Mouse (Mus musculus) adipocyte (in vitro differentiated cells): ENCODE measurements around the gene Hpd.
"Not testable (repeated sequence)": the region's sequence is repeated elsewhere in the genome, so short reads cannot be mapped to it uniquely, and the experiment has no call there.

ENCODE experiments used
- DNase-seq: peaks from one replicate; pipeline ENCODE4 v3.0.0-alpha.2; 2016; ENCODE audit warnings: low spot score

Hpd gene

DNA sequence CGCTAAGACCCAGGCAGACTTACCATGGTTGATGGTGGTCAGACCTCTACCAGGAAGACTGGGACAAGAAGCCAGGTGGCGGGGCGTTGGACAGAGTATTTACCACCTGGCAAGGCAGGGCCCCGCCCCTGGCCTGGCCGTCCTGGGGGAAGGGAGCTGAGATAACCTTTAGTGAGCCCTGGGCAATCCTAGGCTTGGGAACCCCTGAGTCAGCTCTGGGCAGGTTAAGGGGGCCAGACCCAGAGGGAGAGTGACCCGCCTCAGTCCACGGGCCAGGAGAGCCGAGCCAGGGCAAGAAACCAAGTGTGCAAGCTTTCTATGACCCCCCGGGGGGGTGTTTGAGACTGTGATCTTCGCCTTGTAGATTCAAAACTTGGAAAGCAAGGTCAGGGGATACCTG is at the start of gene Hpd:
TSS of gene Hpd (minus strand) at position 77 of the 400 bp plus-strand sequence.
- no peak for DNase-seq

DNA sequence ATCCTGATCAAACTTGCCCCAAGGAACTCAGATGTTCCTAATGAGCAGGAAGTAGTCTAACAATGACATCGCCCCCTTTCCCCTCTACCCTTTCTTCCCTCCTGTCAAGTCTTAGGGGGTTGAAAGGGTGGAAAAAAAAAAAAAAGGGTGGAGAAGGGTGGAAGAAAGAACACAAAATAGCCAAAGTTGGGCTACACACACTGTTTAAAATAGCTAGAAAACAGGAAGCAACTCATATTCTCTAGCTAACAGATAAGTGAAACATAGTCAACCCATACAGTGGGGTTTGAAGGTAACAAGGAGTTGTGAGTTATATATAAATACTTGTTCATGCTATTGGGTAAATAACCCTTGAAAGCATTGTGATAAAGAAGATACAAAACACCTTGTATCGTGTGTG is 49.7 kb upstream of the Hpd start:
- no peak for DNase-seq

- peak; percentile 39 for DNase-seq
These were observed 46.8 kb upstream of the Hpd start for GRCm38 (mm10) chr5:123229296-123229695.

DNA sequence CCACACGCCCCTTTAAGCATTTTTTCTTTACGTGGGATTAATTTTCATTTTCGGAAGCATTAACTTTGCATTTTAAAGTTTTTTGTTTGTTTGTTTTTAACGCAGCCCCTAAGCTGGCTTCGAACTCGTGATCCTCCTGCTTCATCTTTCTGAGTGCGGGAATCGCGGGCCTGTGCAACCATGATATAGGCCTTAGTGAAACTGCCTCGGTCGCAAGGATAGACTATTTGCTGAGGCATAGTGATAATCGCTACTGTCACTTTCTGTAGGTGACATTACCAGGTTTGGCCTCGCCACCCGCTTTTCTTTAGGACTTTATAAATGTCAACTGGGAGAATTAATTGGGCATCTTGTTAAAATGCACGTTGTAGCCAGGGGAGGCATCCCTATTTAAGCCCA is 46.0 kb upstream of the Hpd start:
- peak; percentile 20 for DNase-seq

GRCm38 (mm10) chr5:123227762-123228523 is 45.4 kb upstream of the Hpd start:
- peak; percentile 99 for DNase-seq

DNA sequence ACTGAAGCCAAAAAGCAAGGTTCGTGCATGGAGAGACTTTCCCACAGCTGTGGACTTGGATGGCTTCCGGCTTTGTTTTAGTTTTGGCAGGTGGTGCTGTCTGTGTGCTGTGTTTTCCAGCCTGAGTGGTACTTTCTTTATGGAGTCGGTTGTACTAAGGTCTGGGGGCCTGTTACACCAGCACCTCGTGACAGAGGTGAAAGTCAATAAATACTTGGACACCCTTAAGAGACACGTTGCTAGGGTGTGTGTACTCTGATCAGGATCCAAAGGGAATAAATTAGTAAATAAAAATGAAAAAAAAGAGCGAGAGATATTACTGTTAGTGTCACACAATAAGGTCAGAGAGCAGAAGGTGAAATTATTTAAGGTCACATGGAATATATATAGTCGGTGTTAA is 44.3 kb upstream of the Hpd start:
- DNase-seq, result no peak

DNA sequence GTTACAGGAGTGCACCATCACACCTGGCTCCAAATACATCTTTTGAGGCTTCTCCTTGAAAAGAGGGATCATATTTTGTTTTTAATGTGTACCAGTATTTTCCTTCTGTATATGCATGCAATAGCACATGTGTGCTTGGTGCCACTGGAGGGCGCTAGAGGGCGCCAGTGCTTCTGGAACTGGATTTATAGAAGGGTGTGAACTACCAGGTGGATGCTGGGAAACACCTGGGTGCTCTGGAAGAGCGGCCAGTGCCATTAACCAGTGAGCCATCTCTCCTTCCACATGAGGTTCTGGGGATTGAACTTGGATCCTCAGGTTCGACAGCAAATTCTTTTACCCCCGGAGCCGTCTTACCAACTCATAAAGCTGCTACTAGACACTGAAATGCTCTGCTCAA is 41.3 kb upstream of the Hpd start:
- not testable (repeated sequence) for DNase-seq

GRCm38 (mm10) chr5:123223051-123223410 is 40.5 kb upstream of the Hpd start:
- peak; percentile 25 for DNase-seq

DNA sequence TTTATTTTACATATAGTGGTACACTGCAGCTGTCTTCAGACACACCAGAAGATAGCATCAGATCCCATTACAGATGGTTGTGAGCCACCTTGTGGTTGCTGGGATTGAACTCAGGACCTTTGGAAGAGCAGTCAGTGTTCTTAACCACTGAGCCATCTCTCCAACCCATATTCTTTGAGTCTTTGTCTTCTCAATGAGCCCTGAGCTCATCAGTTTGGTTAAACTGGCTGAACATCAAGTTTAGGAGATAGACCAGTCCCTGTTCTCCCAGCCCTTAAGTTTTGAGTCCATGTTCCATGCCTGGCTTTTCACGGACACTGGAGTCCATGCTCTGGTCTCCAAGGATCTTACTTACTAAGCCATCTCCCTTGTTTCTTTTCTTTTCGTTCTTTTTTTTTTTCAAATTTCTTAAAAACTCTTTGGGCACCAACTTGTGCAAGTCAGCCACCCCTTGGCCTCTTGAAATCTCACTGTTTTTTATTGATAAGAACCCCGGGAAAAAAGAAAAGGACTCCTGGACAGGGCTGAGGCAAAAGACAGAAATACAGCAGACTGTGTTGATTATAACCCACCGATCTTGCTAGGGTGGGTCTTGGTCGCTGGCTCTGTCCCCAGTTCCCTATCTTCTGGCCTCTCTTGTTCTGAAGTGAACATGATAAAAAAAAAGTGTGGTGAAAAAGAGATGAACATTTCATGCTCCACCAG is 40.0 kb upstream of the Hpd start:
- not testable (repeated sequence) for DNase-seq

- DNase-seq, result not testable (repeated sequence)
These were observed 21.1 kb upstream of the Hpd start for GRCm38 (mm10) chr5:123203591-123203990.

DNA sequence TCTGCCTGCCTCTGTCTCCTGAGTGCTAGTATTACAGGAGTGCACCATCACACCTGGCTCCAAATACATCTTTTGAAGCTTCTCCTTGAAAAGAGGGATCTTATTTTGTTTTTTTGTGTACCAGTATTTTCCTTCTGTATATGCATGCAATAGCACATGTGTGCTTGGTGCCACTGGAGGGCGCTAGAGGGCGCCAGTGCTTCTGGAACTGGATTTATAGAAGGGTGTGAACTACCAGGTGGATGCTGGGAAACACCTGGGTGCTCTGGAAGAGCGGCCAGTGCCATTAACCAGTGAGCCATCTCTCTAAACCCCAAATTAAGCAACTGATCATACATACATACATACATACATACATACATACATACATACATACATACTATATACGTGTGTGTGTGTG is 20.2 kb upstream of the Hpd start:
- DNase-seq, result not testable (repeated sequence)

- DNase-seq, result no peak
These were observed 19.5 kb upstream of the Hpd start for GRCm38 (mm10) chr5:123201987-123202386.

DNA sequence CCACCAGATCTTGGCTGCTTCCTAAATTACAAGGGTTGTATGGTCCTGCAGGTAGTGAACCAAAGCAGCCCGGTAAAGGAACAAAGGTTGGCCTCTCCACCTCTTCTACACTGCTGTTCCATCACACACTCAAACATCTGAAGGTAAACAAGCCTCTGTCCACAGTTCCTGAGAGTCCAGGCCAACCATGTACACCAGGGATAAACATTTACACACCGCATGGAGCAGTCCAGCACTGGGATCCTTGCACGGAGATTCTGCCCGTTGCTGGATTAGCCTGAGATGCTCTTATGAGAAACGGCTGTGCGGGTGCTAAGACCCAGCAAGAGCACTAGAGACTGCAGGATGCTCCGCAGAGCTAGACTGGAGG is 19.0 kb upstream of the Hpd start:
- DNase-seq, result no peak

DNA sequence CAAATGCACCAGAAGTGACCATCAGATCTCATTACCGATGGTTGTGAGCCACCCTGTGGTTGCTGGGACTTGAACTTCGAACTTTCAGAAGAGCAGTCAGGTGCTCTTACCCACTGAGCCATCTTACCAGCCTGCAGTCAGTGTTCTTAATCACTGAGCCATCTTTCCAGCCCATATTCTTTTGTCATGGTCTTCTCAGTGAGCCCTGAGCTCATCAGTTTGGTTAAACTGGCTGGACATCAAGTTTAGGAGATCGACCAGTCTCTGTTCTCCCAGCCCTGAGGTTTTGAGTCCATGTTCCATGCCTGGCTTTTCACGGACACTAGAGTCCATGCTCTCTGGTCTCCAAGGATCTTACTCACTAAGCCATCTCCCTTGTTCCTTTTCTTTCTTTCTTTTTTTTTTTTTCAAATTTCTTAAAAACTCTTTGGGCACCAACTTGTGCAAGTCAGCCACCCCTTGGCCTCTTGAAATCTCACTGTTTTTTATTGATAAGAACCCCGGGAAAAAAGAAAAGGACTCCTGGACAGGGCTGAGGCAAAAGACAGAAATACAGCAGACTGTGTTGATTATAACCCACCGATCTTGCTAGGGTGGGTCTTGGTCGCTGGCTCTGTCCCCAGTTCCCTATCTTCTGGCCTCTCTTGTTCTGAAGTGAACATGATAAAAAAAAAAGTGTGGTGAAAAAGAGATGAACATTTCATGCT is 18.4 kb upstream of the Hpd start:
- not testable (repeated sequence) for DNase-seq

DNA sequence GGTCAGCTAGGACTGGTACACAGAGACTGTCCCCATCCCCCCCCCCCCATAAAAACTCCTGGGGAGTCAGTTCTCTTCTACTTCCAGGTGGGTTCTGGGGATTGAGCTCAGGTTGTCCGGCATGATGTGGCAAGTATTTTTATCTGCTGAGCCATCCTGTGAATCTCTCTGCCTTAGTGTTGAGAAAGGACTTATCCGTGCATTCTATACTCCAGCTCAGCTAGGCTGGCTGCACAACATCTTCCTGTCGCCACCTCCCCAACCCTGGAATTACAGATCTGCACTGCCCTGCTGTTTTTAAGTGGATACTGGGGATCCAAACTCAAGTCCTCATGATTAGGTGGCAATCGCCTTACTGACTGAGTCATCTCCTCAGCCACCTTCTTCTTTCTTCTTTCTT is 16.0 kb upstream of the Hpd start:
- DNase-seq, result no peak

DNA sequence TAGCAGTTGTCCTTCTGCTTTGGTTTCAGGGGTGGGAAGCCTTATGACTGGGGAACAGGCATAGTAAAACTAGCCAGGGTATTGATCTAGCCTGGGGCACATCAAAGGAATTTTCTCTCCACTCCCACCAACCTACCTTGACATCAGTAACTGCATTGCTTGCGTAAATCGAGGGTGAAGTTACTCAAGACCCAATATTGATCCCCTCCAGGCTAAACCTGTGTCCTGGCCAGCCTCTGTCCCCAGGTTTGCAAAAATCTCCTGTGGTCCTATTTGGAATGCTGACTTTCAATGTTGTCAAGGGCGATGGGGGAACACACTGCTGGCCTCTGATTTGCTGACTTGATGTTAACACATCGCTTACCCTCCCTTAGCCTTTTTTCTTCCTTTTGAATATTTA is 14.2 kb upstream of the Hpd start:
- DNase-seq, result no peak

GRCm38 (mm10) chr5:123195500-123196000 is 13.0 kb upstream of the Hpd start:
- DNase-seq, result no peak

DNA sequence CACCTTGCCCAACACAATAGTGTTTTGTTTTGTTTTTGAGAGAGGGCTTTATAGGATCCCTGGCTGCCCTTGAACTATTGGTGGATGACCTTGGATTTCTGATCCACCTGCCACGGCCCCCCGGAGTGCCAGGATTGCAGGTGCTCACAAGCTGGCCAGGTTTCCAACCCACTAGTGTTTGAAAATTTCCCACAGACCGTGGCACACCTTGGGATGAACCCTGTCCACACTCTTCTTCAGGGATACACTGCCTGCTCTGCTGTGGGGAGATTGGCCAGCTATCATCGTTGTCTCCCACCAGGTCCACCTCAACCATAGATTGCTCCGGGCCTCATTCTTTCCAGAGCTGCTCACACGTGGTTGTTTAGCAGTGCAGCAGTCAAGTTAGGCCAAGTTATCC is 12.3 kb upstream of the Hpd start:
- no peak for DNase-seq

DNA sequence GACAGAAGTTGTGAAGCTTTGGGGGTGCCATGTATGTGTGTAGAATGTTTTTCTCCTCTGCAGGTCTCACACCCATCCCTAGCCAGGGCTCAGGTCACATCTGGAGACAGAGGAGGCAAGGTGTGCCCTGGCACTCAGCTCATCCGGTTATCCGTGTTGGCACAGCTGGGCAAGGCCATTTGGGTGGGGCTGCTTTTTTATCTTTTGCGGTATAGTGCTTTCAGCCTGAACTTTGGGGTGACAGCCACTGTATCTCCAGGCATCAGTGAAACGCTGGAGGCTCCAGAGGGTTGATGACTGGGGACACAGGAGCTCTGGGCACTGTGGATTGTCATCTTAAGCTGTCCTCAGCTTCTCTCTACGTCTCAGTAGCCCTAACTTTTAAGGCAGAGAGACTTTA is 10.9 kb upstream of the Hpd start:
- no peak for DNase-seq

GRCm38 (mm10) chr5:123192606-123193150 is 10.2 kb upstream of the Hpd start:
- no peak for DNase-seq

- DNase-seq, result peak; percentile 60
These were observed 8.9 kb upstream of the Hpd start for GRCm38 (mm10) chr5:123191427-123191826.

GRCm38 (mm10) chr5:123190912-123191311 is 8.4 kb upstream of the Hpd start:
- no peak for DNase-seq

- no peak for DNase-seq
These were observed 4.8 kb upstream of the Hpd start for GRCm38 (mm10) chr5:123187306-123187705.
